Mouse (Mus musculus) lung, embryonic 16.5 days (tissue): Measurements from ENCODE around the gene Alox12b. TPM values are rescaled to one million over a fixed set of nuclear protein-coding genes. Genes with fewer than 3 reads are reported as not detected.
A peak's percentile ranks its signal among the peaks of the same experiment; 100 is the strongest.

Source experiments
- ATAC-seq: fragments of 200-750 bp; cut with Nextera tagmentation; 2 replicates; pipeline ENCODE4 v1.8.0; 2017; ENCODE audit warnings: low read depth, mild to moderate bottlenecking, moderate library complexity
- H3K27ac ChIP-seq: fragments of 300-500 bp; sonication (generic); 2 replicates; pipeline ENCODE4 v1.5.1; 2014; ENCODE audit warnings: mild to moderate bottlenecking, control low read depth, low read length
- H3K27me3 ChIP-seq: fragments of 300-500 bp; sonication (generic); 2 replicates; pipeline ENCODE4 v1.6.1; 2014; ENCODE audit warnings: low read depth, low read length, mixed read lengths; ENCODE audit not compliant: control insufficient read depth, insufficient read depth
- H3K36me3 ChIP-seq: fragments of 300-500 bp; sonication (generic); 2 replicates; pipeline ENCODE4 v1.6.1; 2014; ENCODE audit warnings: low read length; ENCODE audit not compliant: control insufficient read depth, insufficient read depth
- H3K4me1 ChIP-seq: fragments of 300-500 bp; sonication (generic); replicated peaks from 2 replicates; pipeline ENCODE4 v1.6.1; 2014; ENCODE audit warnings: low read length, mixed read lengths; ENCODE audit not compliant: control insufficient read depth, insufficient read depth
- H3K4me2 ChIP-seq: fragments of 300-500 bp; sonication (generic); 2 replicates; pipeline ENCODE4 v1.6.1; 2014; ENCODE audit warnings: low read depth, low read length, control low read depth
- H3K4me3 ChIP-seq: fragments of 300-500 bp; sonication (generic); 2 replicates; pipeline ENCODE4 v1.5.1; 2014; ENCODE audit warnings: mild to moderate bottlenecking, low read length, control low read depth
- H3K9ac ChIP-seq: fragments of 300-500 bp; sonication (generic); 2 replicates; pipeline ENCODE4 v1.6.1; 2014; ENCODE audit warnings: low read length, control low read depth
- H3K9me3 ChIP-seq: fragments of 300-500 bp; sonication (generic); 2 replicates; pipeline ENCODE4 v1.6.1; 2016; ENCODE audit warnings: low read length; ENCODE audit not compliant: control insufficient read depth
- WGBS: fragments of 180-500 bp; shearing (Covaris S2); extraction: QIAGEN DNeasy Blood & Tissue Kit; methylation state at CpG from one replicate; pipeline ENCODE4 v1.1.7; 2014; 5-methylcytosine and 5-hydroxymethylcytosine counted together
- polyA plus RNA-seq: library from polyadenylated mRNA; unstranded; fragments of >200 nt; fragmentation: Nextera tagmentation; extraction: Ambion mirVana; gene quantifications from 2 replicates; pipeline ENCODE4 v1.2.1, GENCODE M21; 2015

Alox12b gene
- polyA plus RNA-seq, 1 experiment from 2014 or later = not detected

GRCm38 (mm10) chr11:69185031-69185430 lies 28.2 kb downstream of the Alox12b start:
- Histone ChIP-seq H3K4me2 (no peak overlapping the region), H3K4me3 (no peak overlapping the region), H3K4me1 (no peaks in the 10 kb centered on the region), H3K36me3 (no peaks in the 10 kb centered on the region), H3K27me3 (no peaks in the 10 kb centered on the region), H3K27ac (no peak overlapping the region), H3K9me3 (no peaks in the 10 kb centered on the region), H3K9ac (no peak overlapping the region)
- WGBS = 86% methylated on average over 5 of the region's 5 CpGs
- ATAC-seq = no peak

- Histone ChIP-seq H3K9me3 (no peaks in the 10 kb centered on the region), H3K36me3 (no peaks in the 10 kb centered on the region), H3K4me2 (no peak overlapping the region), H3K4me1 (no peaks in the 10 kb centered on the region), H3K4me3 (no peak overlapping the region), H3K9ac (no peak overlapping the region), H3K27ac (no peak overlapping the region), H3K27me3 (no peaks in the 10 kb centered on the region)
- ATAC-seq = no peak
- WGBS = 77% methylated on average over 6 of the region's 6 CpGs
Observed at GRCm38 (mm10) chr11:69185936-69186335, 29.1 kb downstream of the Alox12b start.

- Histone ChIP-seq H3K27ac (no peak overlapping the region), H3K27me3 (peaks cover 18% of the 10 kb centered on the region), H3K4me2 (no peak overlapping the region), H3K9me3 (no peaks in the 10 kb centered on the region), H3K4me3 (no peak overlapping the region), H3K36me3 (no peaks in the 10 kb centered on the region), H3K9ac (no peak overlapping the region), H3K4me1 (peaks cover 7% of the 10 kb centered on the region)
- WGBS = 0% methylated on average over 1 of the region's 1 CpGs
- no peak for ATAC-seq
Observed at GRCm38 (mm10) chr11:69192840-69193239, 36.1 kb downstream of the Alox12b start.

- 8% methylated on average over 5 of the region's 5 CpGs for WGBS
- ATAC-seq = no peak
- Histone ChIP-seq H3K9ac (no peak overlapping the region), H3K9me3 (no peaks in the 10 kb centered on the region), H3K4me2 (peak overlapping the region; percentile 49), H3K27ac (no peak overlapping the region), H3K4me1 (peaks cover 7% of the 10 kb centered on the region), H3K4me3 (no peak overlapping the region; the same call in 1 of the 2 replicates), H3K27me3 (peaks cover 22% of the 10 kb centered on the region), H3K36me3 (no peaks in the 10 kb centered on the region)
Observed at GRCm38 (mm10) chr11:69196766-69197165, 40.0 kb downstream of the Alox12b start.

- H3K4me1 ChIP-seq = peaks cover 7% of the 10 kb centered on the region
- no peak overlapping the region for H3K9ac ChIP-seq
- H3K27me3 ChIP-seq = peaks cover 22% of the 10 kb centered on the region
- H3K4me2 ChIP-seq = peak overlapping the region; percentile 49
- WGBS = 0% methylated on average over 14 of the region's 14 CpGs
- ATAC-seq = no peak; the same call in 1 of the 2 replicates
- H3K27ac ChIP-seq = no peak overlapping the region
- no peaks in the 10 kb centered on the region for H3K36me3 ChIP-seq
- H3K9me3 ChIP-seq = no peaks in the 10 kb centered on the region
- peak overlapping the region; percentile 34 for H3K4me3 ChIP-seq
Observed at GRCm38 (mm10) chr11:69197194-69197593, 40.4 kb downstream of the Alox12b start.

GRCm38 (mm10) chr11:69197743-69198142 lies 41.0 kb downstream of the Alox12b start, which contains the start of gene Alox8:
Gene Alox8 (minus strand): TSS chr11:69197843.
- ATAC-seq = no peak
- no peak within 1 kb of the TSS for H3K27ac ChIP-seq
- 36% methylated on average over 6 of the region's 6 CpGs for WGBS
- peak within 1 kb of the TSS; percentile 49 for H3K4me2 ChIP-seq
- no peak within 1 kb of the TSS for H3K9ac ChIP-seq
- H3K4me3 ChIP-seq = peak within 1 kb of the TSS; percentile 34
- H3K4me1 ChIP-seq = peaks cover 7% of the 10 kb centered on the region
- H3K36me3 ChIP-seq = no peaks in the 10 kb centered on the region
- H3K9me3 ChIP-seq = no peaks in the 10 kb centered on the region
- peaks cover 22% of the 10 kb centered on the region for H3K27me3 ChIP-seq

- no peak for ATAC-seq
- H3K4me1 ChIP-seq = peaks cover 7% of the 10 kb centered on the region
- no peak overlapping the region for H3K4me2 ChIP-seq
- 75% methylated on average over 1 of the region's 1 CpGs for WGBS
- H3K9ac ChIP-seq = no peak overlapping the region
- H3K27ac ChIP-seq = no peak overlapping the region
- H3K27me3 ChIP-seq = peaks cover 22% of the 10 kb centered on the region
- H3K36me3 ChIP-seq = no peaks in the 10 kb centered on the region
- no peak overlapping the region for H3K4me3 ChIP-seq
- no peaks in the 10 kb centered on the region for H3K9me3 ChIP-seq
Observed at GRCm38 (mm10) chr11:69199251-69199650, 42.5 kb downstream of the Alox12b start.

GRCm38 (mm10) chr11:69200231-69200630 lies 43.4 kb downstream of the Alox12b start:
- 34% methylated on average over 6 of the region's 6 CpGs for WGBS
- no peak for ATAC-seq
- no peak overlapping the region for H3K27ac ChIP-seq
- peaks cover 7% of the 10 kb centered on the region for H3K4me1 ChIP-seq
- H3K36me3 ChIP-seq = no peaks in the 10 kb centered on the region
- H3K27me3 ChIP-seq = peaks cover 22% of the 10 kb centered on the region
- no peaks in the 10 kb centered on the region for H3K9me3 ChIP-seq
- H3K4me2 ChIP-seq = no peak overlapping the region
- no peak overlapping the region for H3K4me3 ChIP-seq
- no peak overlapping the region for H3K9ac ChIP-seq

GRCm38 (mm10) chr11:69202469-69203230 lies 45.9 kb downstream of the Alox12b start:
- no peak overlapping the region for H3K27ac ChIP-seq
- H3K9ac ChIP-seq = no peak overlapping the region
- H3K4me2 ChIP-seq = no peak overlapping the region
- no peaks in the 10 kb centered on the region for H3K9me3 ChIP-seq
- ATAC-seq = no peak
- 71% methylated on average over 13 of the region's 13 CpGs for WGBS
- H3K36me3 ChIP-seq = no peaks in the 10 kb centered on the region
- peaks cover 6% of the 10 kb centered on the region for H3K27me3 ChIP-seq
- peaks cover 1% of the 10 kb centered on the region for H3K4me1 ChIP-seq
- H3K4me3 ChIP-seq = no peak overlapping the region
